Mouse (Mus musculus) olfactory bulb, adult 2 months (tissue): Measurements from ENCODE around the gene Cdc25b.

Source experiments
- CTCF ChIP-seq: fragments of 200-500 bp; IDR thresholded peaks from 2 replicates; pipeline ENCODE4 v1.5.1; 2012; ENCODE audit warnings: low read depth, mild to moderate bottlenecking, low read length, moderate library complexity; ENCODE audit not compliant: insufficient read depth
- POLR2A ChIP-seq: fragments of 200-500 bp; IDR thresholded peaks from 2 replicates; pipeline ENCODE4 v1.6.1; 2012; ENCODE audit warnings: mild to moderate bottlenecking, low read depth, low read length, moderate library complexity; ENCODE audit not compliant: insufficient read depth

- TF ChIP-seq CTCF, result no peak
- no peak for TF ChIP-seq POLR2A
Measured at GRCm38 (mm10) chr2:131170936-131171335, 15.8 kb upstream of the Cdc25b start.
